Mouse (Mus musculus): ENCODE measurements around the gene Hoxb9. TPM values are rescaled to one million over a fixed set of nuclear protein-coding genes. Genes with fewer than 3 reads are reported as not detected.

Hoxb9 gene
- polyA plus RNA-seq, 1 experiment from 2014 or later, result not detected

DNA sequence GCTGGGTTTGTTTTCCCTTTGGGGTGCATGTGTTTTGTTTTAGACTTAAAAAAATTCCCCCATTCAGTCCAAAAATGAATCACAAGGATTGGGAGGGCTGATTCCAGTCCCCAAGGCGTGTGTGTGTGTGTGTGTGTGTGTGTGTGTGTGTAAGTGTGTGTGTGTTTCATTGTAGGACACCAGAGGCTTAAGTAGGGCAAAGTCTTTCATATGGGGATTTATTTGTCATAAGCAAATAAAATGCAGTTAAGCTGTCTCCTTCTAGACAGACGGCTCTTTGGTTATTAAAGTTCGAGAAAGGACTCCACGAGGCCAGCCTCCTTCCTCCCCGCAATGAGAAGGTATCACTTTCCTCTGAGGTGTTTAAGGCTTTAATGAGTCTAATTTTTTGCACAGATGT is 50.6 kb downstream of the Hoxb9 start:
- H3K4me3 ChIP-seq (ENCODE audit: control insufficient read depth in 1 of 2, insufficient read depth in 1 of 2, low read depth in 1 of 2, low read length in 2 of 2), result no peak overlapping the region
- H3K27ac ChIP-seq (replicated peaks in 1 of 2; ENCODE audit: control insufficient read depth in 1 of 2, insufficient read depth in 1 of 2, low read depth in 2 of 2, low read length in 2 of 2), result no peak overlapping the region
- 40% methylated on average over 5 of the region's 5 CpGs for WGBS
- H3K36me3 ChIP-seq (ENCODE audit: control insufficient read depth, insufficient read depth, low read length), result no peaks in the 10 kb centered on the region
- no peaks in the 10 kb centered on the region for H3K9me3 ChIP-seq (ENCODE audit: control insufficient read depth, low read length)
- no peak overlapping the region for H3K9ac ChIP-seq (ENCODE audit: low read length)
- H3K4me2 ChIP-seq (ENCODE audit: low read length), result no peak overlapping the region
- ATAC-seq (ENCODE audit: insufficient number of reproducible peaks, insufficient read depth, low FRiP score, low read depth), result no peak
- H3K4me1 ChIP-seq (ENCODE audit: control insufficient read depth in 2 of 2, insufficient read depth in 2 of 2, low read length in 2 of 2), result 0 out of 4 replicates have a peak, but pooled peaks cover 2 to 7% of the 10 kb centered on the region in 2 experiments
- H3K27me3 ChIP-seq (ENCODE audit: control insufficient read depth, insufficient read depth, low read length), result peaks cover 98% of the 10 kb centered on the region

DNA sequence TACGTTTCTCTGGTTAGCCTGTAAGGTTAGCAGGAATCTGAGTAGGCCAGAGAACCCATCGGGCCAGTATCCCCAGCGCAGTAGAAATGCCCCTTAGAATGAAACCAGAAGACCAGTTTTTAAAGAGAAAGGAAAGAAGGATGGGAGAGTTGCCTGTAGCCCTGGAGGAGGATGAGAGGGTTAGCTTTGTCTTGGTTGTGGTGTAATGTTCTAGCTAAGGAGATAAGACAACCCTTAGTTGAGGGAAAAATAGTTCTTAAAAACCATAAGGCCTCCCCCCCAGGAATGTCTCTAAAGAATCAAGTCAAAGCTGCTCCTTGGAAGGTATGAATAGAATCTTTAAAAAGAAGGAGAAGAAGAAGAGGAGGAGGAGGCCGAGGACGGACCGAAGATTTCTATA is 51.5 kb downstream of the Hoxb9 start:
- WGBS, result 24% methylated on average over 6 of the region's 6 CpGs
- Histone ChIP-seq H3K4me3 (ENCODE audit: control insufficient read depth in 1 of 2, insufficient read depth in 1 of 2, low read depth in 1 of 2, low read length in 2 of 2) (no peak overlapping the region), H3K9ac (ENCODE audit: low read length) (no peak overlapping the region), H3K27me3 (ENCODE audit: control insufficient read depth, insufficient read depth, low read length) (peaks cover 99% of the 10 kb centered on the region), H3K9me3 (ENCODE audit: control insufficient read depth, low read length) (no peaks in the 10 kb centered on the region), H3K4me2 (ENCODE audit: low read length) (no peak overlapping the region), H3K27ac (replicated peaks in 1 of 2; ENCODE audit: control insufficient read depth in 1 of 2, insufficient read depth in 1 of 2, low read depth in 2 of 2, low read length in 2 of 2) (no peak overlapping the region), H3K4me1 (ENCODE audit: control insufficient read depth in 2 of 2, insufficient read depth in 2 of 2, low read length in 2 of 2) (0 out of 4 replicates have a peak, but pooled peaks cover 2 to 7% of the 10 kb centered on the region in 2 experiments), H3K36me3 (ENCODE audit: control insufficient read depth, insufficient read depth, low read length) (no peaks in the 10 kb centered on the region)
- ATAC-seq (ENCODE audit: insufficient number of reproducible peaks, insufficient read depth, low FRiP score, low read depth), result no peak

DNA sequence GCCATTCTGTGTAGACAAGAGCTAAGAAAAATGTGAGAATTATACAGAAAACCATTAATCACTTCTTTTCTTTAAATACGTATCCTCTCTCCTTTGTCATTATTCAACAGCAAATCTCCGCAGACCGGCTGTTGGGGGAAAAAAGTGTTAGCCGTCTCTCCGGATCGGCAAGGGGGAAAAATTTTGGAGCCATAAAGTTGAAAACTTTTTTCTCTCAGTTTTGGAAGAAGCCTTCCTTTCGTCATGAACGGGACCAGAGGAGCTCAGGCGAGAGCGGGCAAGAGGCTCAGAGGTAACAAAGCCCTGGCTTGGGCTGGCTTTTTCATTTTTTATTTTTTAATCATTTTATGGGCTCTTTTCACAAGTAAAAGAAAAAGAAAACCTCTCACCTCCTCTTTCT is 51.9 kb downstream of the Hoxb9 start, which contains the start of gene Hoxb3:
Gene Hoxb3 (plus strand): TSS at position 173 of the 400 bp plus-strand sequence.
- Histone ChIP-seq H3K27ac (replicated peaks in 1 of 2; ENCODE audit: control insufficient read depth in 1 of 2, insufficient read depth in 1 of 2, low read depth in 2 of 2, low read length in 2 of 2) (no peak within 1 kb of the TSS), H3K4me2 (ENCODE audit: low read length) (no peak within 1 kb of the TSS), H3K9me3 (ENCODE audit: control insufficient read depth, low read length) (no peaks in the 10 kb centered on the region), H3K4me1 (ENCODE audit: control insufficient read depth in 2 of 2, insufficient read depth in 2 of 2, low read length in 2 of 2) (0 out of 4 replicates have a peak, but pooled peaks cover 2 to 7% of the 10 kb centered on the region in 2 experiments), H3K27me3 (ENCODE audit: control insufficient read depth, insufficient read depth, low read length) (peaks cover 99% of the 10 kb centered on the region), H3K9ac (ENCODE audit: low read length) (no peak within 1 kb of the TSS), H3K4me3 (ENCODE audit: control insufficient read depth in 1 of 2, insufficient read depth in 1 of 2, low read depth in 1 of 2, low read length in 2 of 2) (no peak within 1 kb of the TSS), H3K36me3 (ENCODE audit: control insufficient read depth, insufficient read depth, low read length) (no peaks in the 10 kb centered on the region)
- WGBS, result 21% methylated on average over 10 of the region's 10 CpGs
- no peak for ATAC-seq (ENCODE audit: insufficient number of reproducible peaks, insufficient read depth, low FRiP score, low read depth)

DNA sequence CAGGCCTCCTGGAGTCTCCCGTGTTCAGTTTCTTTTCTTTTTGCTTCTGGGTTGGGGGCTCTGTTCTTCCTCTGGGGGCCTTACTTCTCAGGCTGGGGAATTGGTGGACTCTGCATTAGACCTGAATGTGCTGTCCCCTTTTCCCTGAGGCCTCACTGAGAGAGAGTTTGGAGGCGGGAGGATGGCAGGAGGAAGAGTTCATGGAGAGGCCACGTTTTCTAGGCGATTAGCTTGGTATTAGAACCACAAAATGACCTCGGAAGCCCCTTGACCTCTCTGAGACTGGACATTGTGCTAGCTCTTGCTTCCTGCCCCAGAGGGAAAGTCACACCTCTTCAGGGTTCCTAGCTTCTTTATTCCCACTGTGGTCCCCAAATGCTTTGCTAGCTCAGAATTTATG is 52.9 kb downstream of the Hoxb9 start:
- Histone ChIP-seq H3K27me3 (ENCODE audit: control insufficient read depth, insufficient read depth, low read length) (peaks cover 99% of the 10 kb centered on the region), H3K4me1 (ENCODE audit: control insufficient read depth in 2 of 2, insufficient read depth in 2 of 2, low read length in 2 of 2) (0 out of 4 replicates have a peak, but pooled peaks cover under 1 to 2% of the 10 kb centered on the region in 2 experiments), H3K27ac (replicated peaks in 1 of 2; ENCODE audit: control insufficient read depth in 1 of 2, insufficient read depth in 1 of 2, low read depth in 2 of 2, low read length in 2 of 2) (no peak overlapping the region), H3K9me3 (ENCODE audit: control insufficient read depth, low read length) (no peaks in the 10 kb centered on the region), H3K9ac (ENCODE audit: low read length) (no peak overlapping the region), H3K4me2 (ENCODE audit: low read length) (no peak overlapping the region), H3K36me3 (ENCODE audit: control insufficient read depth, insufficient read depth, low read length) (no peaks in the 10 kb centered on the region), H3K4me3 (ENCODE audit: control insufficient read depth in 1 of 2, insufficient read depth in 1 of 2, low read depth in 1 of 2, low read length in 2 of 2) (no peak overlapping the region)
- 5% methylated on average over 5 of the region's 5 CpGs for WGBS
- no peak for ATAC-seq (ENCODE audit: insufficient number of reproducible peaks, insufficient read depth, low FRiP score, low read depth)

DNA sequence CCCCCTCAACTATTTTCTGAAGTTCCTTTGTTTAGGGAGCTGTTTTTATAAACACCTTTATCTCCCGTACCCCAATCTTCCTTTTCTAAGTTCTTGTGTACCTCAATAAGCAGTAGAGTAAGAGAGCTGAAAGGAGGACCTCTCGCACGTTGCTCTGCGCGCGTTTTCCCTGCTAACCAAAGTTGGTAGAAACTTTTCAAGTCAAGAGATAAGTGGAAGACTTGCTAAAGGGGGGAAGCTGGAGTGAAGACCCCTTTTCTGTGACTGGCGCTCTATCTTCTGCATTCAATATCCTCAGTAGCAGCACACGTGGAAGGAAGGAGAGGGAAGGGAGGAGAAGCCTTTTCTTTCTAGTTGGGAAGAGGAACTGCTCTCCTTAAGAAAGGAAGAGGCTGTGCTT is 53.7 kb downstream of the Hoxb9 start:
- no peak overlapping the region for H3K9ac ChIP-seq (ENCODE audit: low read length)
- no peak overlapping the region for H3K27ac ChIP-seq (replicated peaks in 1 of 2; ENCODE audit: control insufficient read depth in 1 of 2, insufficient read depth in 1 of 2, low read depth in 2 of 2, low read length in 2 of 2)
- no peak for ATAC-seq (ENCODE audit: insufficient number of reproducible peaks, insufficient read depth, low FRiP score, low read depth)
- no peaks in the 10 kb centered on the region for H3K9me3 ChIP-seq (ENCODE audit: control insufficient read depth, low read length)
- H3K4me3 ChIP-seq (ENCODE audit: control insufficient read depth in 1 of 2, insufficient read depth in 1 of 2, low read depth in 1 of 2, low read length in 2 of 2), result no peak overlapping the region
- H3K4me2 ChIP-seq (ENCODE audit: low read length), result no peak overlapping the region
- 11% methylated on average over 8 of the region's 8 CpGs for WGBS
- peaks cover 99% of the 10 kb centered on the region for H3K27me3 ChIP-seq (ENCODE audit: control insufficient read depth, insufficient read depth, low read length)
- H3K4me1 ChIP-seq (ENCODE audit: control insufficient read depth in 2 of 2, insufficient read depth in 2 of 2, low read length in 2 of 2), result 0 out of 4 replicates have a peak, but pooled peaks cover 0 to under 1% of the 10 kb centered on the region in 2 experiments
- H3K36me3 ChIP-seq (ENCODE audit: control insufficient read depth, insufficient read depth, low read length), result no peaks in the 10 kb centered on the region

DNA sequence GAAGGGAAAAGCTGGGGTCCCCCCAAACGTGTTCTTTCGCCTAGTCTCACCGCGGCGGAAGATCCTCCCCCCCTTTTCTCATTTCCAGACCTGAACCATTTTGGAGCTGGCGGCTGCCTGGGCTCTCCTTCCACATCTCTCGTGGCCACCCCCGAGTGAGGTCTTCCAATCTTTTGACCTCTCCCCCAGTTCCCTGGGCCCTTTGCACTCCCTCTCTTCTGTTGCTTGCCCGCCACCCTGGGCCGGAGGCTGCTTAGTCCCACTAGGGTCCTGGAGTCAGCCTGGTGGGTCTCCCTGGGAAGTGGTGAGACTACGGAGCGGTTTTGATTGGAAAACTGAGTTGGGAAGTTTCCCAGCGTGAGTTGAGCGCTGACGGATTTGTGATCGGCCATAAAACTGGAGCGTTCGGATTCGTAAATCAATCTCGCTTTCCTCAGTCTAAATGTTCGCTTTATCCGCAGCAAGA is 54.5 kb downstream of the Hoxb9 start:
- H3K4me3 ChIP-seq (ENCODE audit: control insufficient read depth in 1 of 2, insufficient read depth in 1 of 2, low read depth in 1 of 2, low read length in 2 of 2), result no peak overlapping the region
- peaks cover 99% of the 10 kb centered on the region for H3K27me3 ChIP-seq (ENCODE audit: control insufficient read depth, insufficient read depth, low read length)
- 6% methylated on average over 22 of the region's 22 CpGs for WGBS

More for the DNA sequence above, 54.5 kb downstream of the Hoxb9 start:
- no peaks in the 10 kb centered on the region for H3K9me3 ChIP-seq (ENCODE audit: control insufficient read depth, low read length)
- H3K27ac ChIP-seq (replicated peaks in 1 of 2; ENCODE audit: control insufficient read depth in 1 of 2, insufficient read depth in 1 of 2, low read depth in 2 of 2, low read length in 2 of 2), result no peak overlapping the region
- no peak for ATAC-seq (ENCODE audit: insufficient number of reproducible peaks, insufficient read depth, low FRiP score, low read depth)
- no peak overlapping the region for H3K4me2 ChIP-seq (ENCODE audit: low read length)
- no peaks in the 10 kb centered on the region for H3K4me1 ChIP-seq (ENCODE audit: control insufficient read depth in 2 of 2, insufficient read depth in 2 of 2, low read length in 2 of 2)
- no peaks in the 10 kb centered on the region for H3K36me3 ChIP-seq (ENCODE audit: control insufficient read depth, insufficient read depth, low read length)
- H3K9ac ChIP-seq (ENCODE audit: low read length), result no peak overlapping the region

MicroRNAs within 50 kb of the gene (microRNA counts, 519-probe panel; counts per million panel counts)
- microRNA mmu-miR-10a, result 322 counts per million, percentile 70 among the panel's probes with 10 or more counts
- 322 counts per million, percentile 70 among the panel's probes with 10 or more counts for microRNA mmu-miR-196a

Small RNA genes within 50 kb of the gene (microRNA-seq; reads per million reads assigned to microRNA genes)
- gene Mir10a (1,188 reads per million, percentile 79 among the genes with 10 or more reads in this experiment), gene Mir196a-1 (not detected)

Other genes starting within 250 kb of the Hoxb9 start
- gene Gip, start 246.9 kb upstream of the Hoxb9 start, polyA plus RNA-seq (2014; fragmentation: Nextera tagmentation; extraction: Ambion mirVana), result not detected in 2 replicates
- gene Snf8, start 236.6 kb upstream of the Hoxb9 start, polyA plus RNA-seq (2014; fragmentation: Nextera tagmentation; extraction: Ambion mirVana), result 23.5 and 30.5 TPM in 2 replicates
- 28.7 and 29.7 TPM in 2 replicates for gene Ube2z, start 206.1 kb upstream of the Hoxb9 start, polyA plus RNA-seq (2014; fragmentation: Nextera tagmentation; extraction: Ambion mirVana)
- gene Atp5g1, start 195.8 kb upstream of the Hoxb9 start, polyA plus RNA-seq (2014; fragmentation: Nextera tagmentation; extraction: Ambion mirVana), result 2,464 and 2,507 TPM in 2 replicates
- gene Calcoco2, start 159.5 kb upstream of the Hoxb9 start, polyA plus RNA-seq (2014; fragmentation: Nextera tagmentation; extraction: Ambion mirVana), result not detected in 2 replicates
- not detected in 2 replicates for gene Ttll6, start 137.7 kb upstream of the Hoxb9 start, polyA plus RNA-seq (2014; fragmentation: Nextera tagmentation; extraction: Ambion mirVana)
- gene Hoxb13, start 77.1 kb upstream of the Hoxb9 start, polyA plus RNA-seq (2014; fragmentation: Nextera tagmentation; extraction: Ambion mirVana), result not detected in 2 replicates
- not detected in 2 replicates for gene Hoxb8, start 10.4 kb downstream of the Hoxb9 start, polyA plus RNA-seq (2014; fragmentation: Nextera tagmentation; extraction: Ambion mirVana)
- 0.36 TPM in 1 of 2 replicates, not detected in the other for gene Hoxb7, start 15.2 kb downstream of the Hoxb9 start, polyA plus RNA-seq (2014; fragmentation: Nextera tagmentation; extraction: Ambion mirVana)
- not detected in 2 replicates for gene Hoxb6, start 21.0 kb downstream of the Hoxb9 start, polyA plus RNA-seq (2014; fragmentation: Nextera tagmentation; extraction: Ambion mirVana)
- gene Hoxb5, start 31.9 kb downstream of the Hoxb9 start, polyA plus RNA-seq (2014; fragmentation: Nextera tagmentation; extraction: Ambion mirVana), result 0.27 TPM in 1 of 2 replicates, not detected in the other
- gene Hoxb4, start 46.8 kb downstream of the Hoxb9 start, polyA plus RNA-seq (2014; fragmentation: Nextera tagmentation; extraction: Ambion mirVana), result 0.09 and 0.15 TPM in 2 replicates
- gene Hoxb3, start 51.9 kb downstream of the Hoxb9 start, polyA plus RNA-seq (2014; fragmentation: Nextera tagmentation; extraction: Ambion mirVana), result 0.31 and 0.43 TPM in 2 replicates
- gene Hoxb2, start 79.1 kb downstream of the Hoxb9 start, polyA plus RNA-seq (2014; fragmentation: Nextera tagmentation; extraction: Ambion mirVana), result 2.0 and 2.9 TPM in 2 replicates
- 0.09 TPM in 1 of 2 replicates, not detected in the other for gene Hoxb1, start 94.3 kb downstream of the Hoxb9 start, polyA plus RNA-seq (2014; fragmentation: Nextera tagmentation; extraction: Ambion mirVana)
- 0.23 TPM in 1 of 2 replicates, not detected in the other for gene Skap1, start 193.1 kb downstream of the Hoxb9 start, polyA plus RNA-seq (2014; fragmentation: Nextera tagmentation; extraction: Ambion mirVana)

All from heart, embryonic 14.5 days (tissue).